Mouse (Mus musculus) neural tube, embryonic 11.5 days (tissue): ENCODE measurements around the gene Ube2e3. TPM values are rescaled to one million over a fixed set of nuclear protein-coding genes. Genes with fewer than 3 reads are reported as not detected.

ENCODE experiments used
- ATAC-seq: fragments of 200-750 bp; cut with Nextera tagmentation; 2 replicates; pipeline ENCODE4 v1.8.0; 2017; ENCODE audit warnings: moderate number of reproducible peaks, mild to moderate bottlenecking, moderate TSS enrichment, moderate library complexity; ENCODE audit not compliant: insufficient read depth, low FRiP score, low TSS enrichment
- DNase-seq: peaks from one replicate; pipeline ENCODE4 v3.0.0-alpha.2; 2015; ENCODE audit warnings: low spot score
- H3K27ac ChIP-seq: fragments of 300-500 bp; sonication (generic); 2 replicates; pipeline ENCODE4 v1.5.1; 2014; ENCODE audit warnings: low read depth, mild to moderate bottlenecking, low read length
- H3K27me3 ChIP-seq: fragments of 300-500 bp; sonication (generic); 2 replicates; pipeline ENCODE4 v1.6.1; 2014; ENCODE audit warnings: mild to moderate bottlenecking, low read length, mixed read lengths; ENCODE audit not compliant: control insufficient read depth, insufficient read depth
- H3K36me3 ChIP-seq: fragments of 300-500 bp; sonication (generic); 2 replicates; pipeline ENCODE4 v1.6.1; 2014; ENCODE audit warnings: mild to moderate bottlenecking, low read length, moderate library complexity, mixed read lengths; ENCODE audit not compliant: control insufficient read depth, insufficient read depth
- H3K4me1 ChIP-seq: fragments of 300-500 bp; sonication (generic); 2 replicates; pipeline ENCODE4 v1.6.1; 2014; ENCODE audit warnings: low read length, mixed read lengths; ENCODE audit not compliant: control insufficient read depth, insufficient read depth
- H3K4me2 ChIP-seq: fragments of 300-500 bp; sonication (generic); 2 replicates; pipeline ENCODE4 v1.6.1; 2014; ENCODE audit warnings: low read depth, mild to moderate bottlenecking, moderate library complexity
- H3K4me3 ChIP-seq: fragments of 300-500 bp; sonication (generic); 2 replicates; pipeline ENCODE4 v1.5.1; 2014; ENCODE audit warnings: low read depth, low read length
- H3K9ac ChIP-seq: fragments of 300-500 bp; sonication (generic); 2 replicates; pipeline ENCODE4 v1.6.1; 2014; ENCODE audit warnings: mild to moderate bottlenecking, low read length
- H3K9me3 ChIP-seq: fragments of 300-500 bp; sonication (generic); 2 replicates; pipeline ENCODE4 v1.6.1; 2016; ENCODE audit warnings: low read length; ENCODE audit not compliant: control insufficient read depth
- WGBS: fragments of 180-500 bp; shearing (Covaris S2); extraction: QIAGEN DNeasy Blood & Tissue Kit; methylation state at CpG from one replicate; pipeline ENCODE4 v1.1.7; 2014; 5-methylcytosine and 5-hydroxymethylcytosine counted together
- polyA plus RNA-seq: library from polyadenylated mRNA; unstranded; fragments of >200 nt; fragmentation: Nextera tagmentation; extraction: Ambion mirVana; gene quantifications from 2 replicates; pipeline ENCODE4 v1.2.1, GENCODE M21; 2014

The Ube2e3 gene
- polyA plus RNA-seq, 1 experiment from 2014 or later: 233 TPM

DNA sequence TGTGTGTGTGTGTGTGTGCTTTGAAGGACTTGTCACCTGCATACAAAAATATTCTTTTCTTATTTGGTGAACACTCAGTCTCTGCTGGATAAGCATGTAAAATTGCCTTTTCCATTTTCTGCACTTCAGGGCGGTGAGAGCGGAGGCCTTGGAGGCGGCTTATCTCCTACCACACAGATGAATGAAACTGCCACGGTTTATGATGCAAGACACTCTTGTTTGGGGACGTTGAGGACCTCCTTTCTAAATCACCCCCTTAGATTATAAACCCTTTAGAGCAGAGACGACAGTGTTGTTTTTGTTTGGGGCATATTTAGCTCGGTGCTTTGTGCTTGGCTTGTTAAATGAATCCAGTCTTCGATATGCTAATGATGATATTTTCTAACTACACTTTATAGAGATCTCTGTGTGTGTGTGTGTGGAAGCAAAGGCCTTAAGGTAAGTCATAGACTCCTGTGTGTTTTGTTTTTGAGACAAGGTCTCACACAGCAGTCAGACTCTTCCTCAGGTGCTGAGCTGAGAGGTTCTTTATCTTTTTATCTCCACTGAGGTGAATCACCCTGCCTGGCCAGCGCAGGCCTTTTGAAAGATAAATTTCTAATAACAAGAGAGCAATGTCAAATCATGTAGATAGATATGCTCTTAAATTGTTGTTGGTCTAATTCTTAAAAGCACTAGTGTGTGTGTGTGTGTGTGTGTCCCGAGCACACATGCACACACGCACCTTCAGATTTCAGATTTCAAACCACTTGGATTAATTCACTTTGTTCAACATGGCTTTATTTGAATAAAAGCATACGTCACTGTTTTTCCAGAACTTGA lies 8.4 kb upstream of the Ube2e3 start:
- H3K36me3 ChIP-seq: no peaks in the 10 kb centered on the region
- DNase-seq: no peak
- no peak for ATAC-seq

DNA sequence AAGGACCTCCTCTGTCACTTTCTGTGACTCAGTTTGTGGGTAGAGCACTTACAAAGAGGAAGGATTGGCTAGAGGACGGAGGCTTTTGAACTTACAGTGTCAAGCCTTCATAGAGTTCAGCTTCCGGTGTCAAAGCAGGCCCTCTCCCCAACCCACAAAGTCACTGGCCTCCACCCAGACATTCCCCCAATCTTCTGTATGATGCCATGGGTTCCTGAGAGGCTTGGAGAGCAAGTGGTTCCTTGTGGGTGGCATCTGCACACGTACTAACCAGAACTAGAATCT lies 7.9 kb upstream of the Ube2e3 start:
- no peak overlapping the region for H3K27ac ChIP-seq
- 85% methylated on average over 3 of the region's 3 CpGs for WGBS
- DNase-seq (no peak), ATAC-seq (no peak)
- no peak overlapping the region for H3K4me3 ChIP-seq
- H3K9ac ChIP-seq: no peak overlapping the region
- H3K9me3 ChIP-seq: no peaks in the 10 kb centered on the region
- H3K4me2 ChIP-seq: no peak overlapping the region
- no peaks in the 10 kb centered on the region for H3K4me1 ChIP-seq
- H3K27me3 ChIP-seq: no peaks in the 10 kb centered on the region
- no peaks in the 10 kb centered on the region for H3K36me3 ChIP-seq

More for the DNA sequence above, 8.4 kb upstream of the Ube2e3 start:
- Histone ChIP-seq H3K4me2 (no peak overlapping the region), H3K9me3 (no peaks in the 10 kb centered on the region), H3K27me3 (no peaks in the 10 kb centered on the region), H3K9ac (no peak overlapping the region), H3K27ac (no peak overlapping the region), H3K4me3 (no peak overlapping the region), H3K4me1 (no peaks in the 10 kb centered on the region)
- 81% methylated on average over 12 of the region's 12 CpGs for WGBS

DNA sequence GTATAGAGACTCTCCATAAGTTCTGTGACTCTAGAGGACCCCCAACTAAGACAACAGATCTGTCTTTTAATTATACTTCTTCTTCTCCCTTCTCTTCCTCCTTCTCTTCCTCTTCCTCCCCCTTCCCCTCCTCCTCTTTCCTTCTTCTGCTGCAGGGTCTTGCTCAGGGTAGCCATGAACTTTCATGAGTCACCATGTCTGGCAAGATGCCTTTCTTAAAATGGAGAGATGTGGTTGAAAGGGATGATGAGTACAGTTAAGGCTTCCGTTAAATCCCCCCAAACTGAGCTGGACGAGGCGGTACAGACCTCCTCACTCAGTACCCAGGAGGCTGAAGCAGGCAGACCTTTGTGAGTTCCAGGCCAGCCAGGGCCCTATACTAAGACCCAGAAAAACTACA lies 3.8 kb upstream of the Ube2e3 start:
- Histone ChIP-seq H3K36me3 (no peaks in the 10 kb centered on the region), H3K9me3 (no peaks in the 10 kb centered on the region), H3K4me1 (no peaks in the 10 kb centered on the region), H3K9ac (no peak overlapping the region), H3K27ac (no peak overlapping the region), H3K4me3 (no peak overlapping the region), H3K27me3 (no peaks in the 10 kb centered on the region), H3K4me2 (no peak overlapping the region)
- ATAC-seq (no peak), DNase-seq (no peak)
- 99% methylated on average over 3 of the region's 3 CpGs for WGBS

DNA sequence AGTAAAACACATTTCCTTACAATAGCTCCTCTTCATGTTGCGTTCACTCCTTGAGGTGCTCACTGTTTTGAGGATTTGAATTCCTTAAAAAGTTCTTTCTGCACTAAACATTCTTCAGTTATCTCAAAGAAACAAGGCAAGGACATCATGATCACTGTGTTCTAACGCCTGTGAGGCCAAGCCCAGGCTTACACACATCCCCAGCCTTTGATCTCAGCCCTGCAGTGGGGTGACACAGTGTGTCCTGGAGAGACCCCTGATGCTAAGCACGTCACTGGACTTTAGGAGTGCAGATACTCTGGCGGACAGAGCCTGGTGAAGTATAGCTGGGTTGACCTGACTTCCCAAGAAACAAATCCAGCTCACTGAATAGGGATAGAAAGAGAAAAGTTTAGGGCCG lies 3.1 kb upstream of the Ube2e3 start:
- no peak overlapping the region for H3K9ac ChIP-seq
- H3K27me3 ChIP-seq: no peaks in the 10 kb centered on the region
- no peaks in the 10 kb centered on the region for H3K9me3 ChIP-seq
- WGBS: 60% methylated on average over 5 of the region's 5 CpGs
- DNase-seq (no peak), ATAC-seq (no peak)
- H3K4me2 ChIP-seq: no peak overlapping the region
- no peaks in the 10 kb centered on the region for H3K4me1 ChIP-seq
- no peak overlapping the region for H3K27ac ChIP-seq
- no peak overlapping the region for H3K4me3 ChIP-seq
- H3K36me3 ChIP-seq: no peaks in the 10 kb centered on the region

DNA sequence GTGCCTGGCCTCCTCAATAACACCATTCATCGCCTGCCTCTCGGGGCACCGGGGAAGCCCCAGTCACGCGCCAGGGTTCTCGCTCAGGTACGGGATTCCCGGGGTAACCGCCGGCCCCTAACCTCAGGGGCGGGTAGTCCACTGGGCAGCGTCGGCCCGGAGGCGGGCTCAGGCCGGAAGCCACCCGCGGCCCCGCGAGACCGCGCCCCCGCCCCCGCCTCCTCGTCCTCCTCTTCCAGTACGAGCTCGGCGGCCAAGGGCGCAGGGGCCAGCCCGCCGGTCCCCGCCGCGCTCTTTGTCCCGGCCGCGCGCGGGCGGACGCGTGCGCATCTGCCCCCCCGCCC lies 559 bp downstream of the Ube2e3 start:
- Histone ChIP-seq H3K9ac (peak overlapping the region; percentile 99), H3K9me3 (no peaks in the 10 kb centered on the region), H3K4me3 (peak overlapping the region; percentile 85), H3K4me2 (peak overlapping the region; percentile 61), H3K36me3 (no peaks in the 10 kb centered on the region), H3K27ac (peak overlapping the region; percentile 99), H3K4me1 (peaks cover 14% of the 10 kb centered on the region), H3K27me3 (no peaks in the 10 kb centered on the region)
- peak; percentile 92 for DNase-seq
- under 1% methylated on average over 40 of the region's 44 CpGs for WGBS
- peak; percentile 83 for ATAC-seq

DNA sequence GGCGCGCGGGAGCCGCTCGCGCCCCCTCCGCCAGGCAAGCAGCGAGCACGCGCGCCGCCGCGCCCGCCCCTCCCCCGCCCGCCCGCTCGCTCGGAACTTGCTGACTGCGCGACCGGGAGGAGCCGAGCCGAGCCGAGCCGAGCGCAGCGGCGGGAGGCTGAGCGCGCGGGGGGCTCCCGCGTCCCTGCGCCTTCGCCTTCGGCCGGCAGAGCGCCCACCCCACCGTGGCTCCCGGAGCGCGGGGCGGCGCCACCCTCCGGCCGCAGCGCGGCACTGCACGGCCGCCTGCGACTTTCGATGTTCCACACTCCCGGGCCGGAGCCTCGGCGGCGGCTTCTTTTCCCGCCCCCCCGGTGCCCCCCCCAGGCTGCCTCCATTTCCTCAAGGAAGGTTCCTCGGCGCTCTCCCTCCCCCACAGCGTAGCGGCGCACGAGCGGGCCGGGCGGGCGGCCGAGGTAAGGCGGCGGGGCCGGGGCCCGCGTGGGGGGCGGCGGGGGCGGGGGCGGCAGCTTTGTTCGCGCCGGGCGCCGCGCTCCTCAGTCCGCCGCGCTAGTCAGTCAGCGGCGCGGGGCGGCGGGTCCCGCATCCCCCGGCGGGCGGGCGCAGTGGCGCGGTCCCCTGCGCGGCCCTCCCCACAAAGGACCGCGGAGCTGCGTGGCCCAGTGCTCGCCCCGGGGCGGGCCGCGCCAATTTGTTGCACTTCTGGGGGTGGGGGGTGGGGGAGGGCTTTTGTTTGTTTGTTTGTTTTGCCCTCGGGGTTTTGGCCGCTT lies 1.2 kb downstream of the Ube2e3 start:
- H3K4me3 ChIP-seq: peak overlapping the region; percentile 85
- H3K4me1 ChIP-seq: peaks cover 19% of the 10 kb centered on the region
- DNase-seq: peak; percentile 94
- H3K36me3 ChIP-seq: no peaks in the 10 kb centered on the region
- WGBS: under 1% methylated on average over 49 of the region's 114 CpGs
- peak overlapping the region; percentile 99 for H3K27ac ChIP-seq
- peak overlapping the region; percentile 71 for H3K4me2 ChIP-seq
- ATAC-seq: peak; percentile 95
- H3K9ac ChIP-seq: peak overlapping the region; percentile 99
- H3K9me3 ChIP-seq: no peaks in the 10 kb centered on the region
- H3K27me3 ChIP-seq: no peaks in the 10 kb centered on the region

DNA sequence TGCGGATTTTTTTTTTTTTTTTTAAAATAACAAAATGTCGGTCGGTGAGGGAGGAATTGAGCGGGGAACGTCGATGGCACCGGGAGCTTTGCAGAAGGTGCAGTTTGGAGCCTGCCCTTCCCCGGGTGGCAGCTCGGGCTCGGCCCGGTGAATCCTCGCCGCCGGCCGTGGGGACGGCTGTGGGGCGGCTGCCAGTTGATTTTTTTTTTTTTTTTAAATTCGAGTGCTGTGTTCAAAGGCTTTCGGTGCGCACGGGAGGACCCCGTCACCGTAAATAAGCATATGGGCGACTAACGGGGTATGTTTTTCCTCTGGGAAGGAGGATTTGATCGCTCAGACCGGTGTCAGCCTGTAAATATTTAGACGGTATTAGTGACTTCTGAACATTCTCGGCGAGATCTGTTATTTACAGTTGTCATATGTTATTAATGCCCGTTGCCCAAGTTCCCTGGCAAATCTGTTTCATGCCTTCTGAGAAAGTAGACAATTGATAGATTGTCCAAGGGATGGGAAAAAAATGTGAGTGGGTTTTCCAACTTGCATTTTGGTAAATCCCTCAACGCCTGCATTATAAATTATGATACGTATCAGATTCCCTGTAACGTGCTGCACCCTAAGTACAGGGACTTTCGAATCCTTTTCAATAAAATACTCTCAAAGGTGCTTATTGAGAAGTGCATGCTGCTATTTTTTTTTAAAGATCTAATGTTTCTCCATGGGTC lies 2.0 kb downstream of the Ube2e3 start:
- DNase-seq: peak; percentile 50
- no peak for ATAC-seq
- no peaks in the 10 kb centered on the region for H3K9me3 ChIP-seq
- peak overlapping the region; percentile 85 for H3K4me3 ChIP-seq
- peaks cover 19% of the 10 kb centered on the region for H3K4me1 ChIP-seq
- H3K4me2 ChIP-seq: peak overlapping the region; percentile 71
- no peaks in the 10 kb centered on the region for H3K27me3 ChIP-seq
- no peaks in the 10 kb centered on the region for H3K36me3 ChIP-seq
- H3K9ac ChIP-seq: peak overlapping the region; percentile 99
- WGBS: 2% methylated on average over 34 of the region's 35 CpGs
- H3K27ac ChIP-seq: peak overlapping the region; percentile 99

DNA sequence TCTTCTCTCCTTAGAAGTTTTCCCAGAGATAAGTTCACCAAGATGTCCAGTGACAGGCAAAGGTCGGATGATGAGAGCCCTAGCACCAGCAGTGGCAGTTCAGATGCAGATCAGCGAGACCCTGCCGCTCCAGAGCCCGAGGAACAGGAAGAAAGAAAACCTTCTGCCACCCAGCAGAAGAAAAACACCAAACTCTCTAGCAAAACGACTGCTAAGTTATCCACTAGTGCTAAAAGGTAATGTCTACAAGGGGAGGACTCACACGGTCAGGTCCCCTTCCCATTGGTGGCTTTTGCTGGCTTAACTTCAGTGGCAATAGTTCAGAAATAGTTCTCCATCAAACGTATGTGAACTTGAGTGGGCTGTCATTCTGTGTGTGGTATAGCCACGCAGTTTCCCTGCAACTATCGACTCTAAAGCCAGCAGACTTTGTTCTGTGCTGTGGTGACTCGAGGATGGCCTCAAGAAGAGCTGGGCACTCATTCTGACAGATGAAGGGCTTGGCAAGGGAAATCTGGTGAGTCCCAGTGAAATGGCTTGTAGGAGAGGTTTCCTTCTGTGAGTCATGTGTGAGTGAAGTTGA lies 2.6 kb downstream of the Ube2e3 start:
- H3K4me3 ChIP-seq: peak overlapping the region; percentile 85
- no peaks in the 10 kb centered on the region for H3K36me3 ChIP-seq
- H3K4me2 ChIP-seq: peak overlapping the region; percentile 71
- H3K27ac ChIP-seq: no peak overlapping the region
- no peaks in the 10 kb centered on the region for H3K9me3 ChIP-seq
- peak overlapping the region; percentile 99 for H3K9ac ChIP-seq
- peaks cover 19% of the 10 kb centered on the region for H3K4me1 ChIP-seq
- 19% methylated on average over 10 of the region's 10 CpGs for WGBS
- H3K27me3 ChIP-seq: no peaks in the 10 kb centered on the region
- ATAC-seq (no peak), DNase-seq (peak; percentile 19)
